Mouse (Mus musculus) hindbrain, embryonic 11.5 days (tissue): Measurements from ENCODE around the gene Fkbp15. TPM values are rescaled to one million over a fixed set of nuclear protein-coding genes. Genes with fewer than 3 reads are reported as not detected.

ENCODE experiments used
- ATAC-seq: fragments of 200-750 bp; cut with Nextera tagmentation; 2 replicates; pipeline ENCODE4 v1.8.0; 2017; ENCODE audit warnings: mild to moderate bottlenecking, moderate TSS enrichment, moderate library complexity; ENCODE audit not compliant: low FRiP score
- DNase-seq: peaks from one replicate; pipeline ENCODE4 v3.0.0-alpha.2; 2015; ENCODE audit warnings: low spot score
- H3K27ac ChIP-seq: fragments of 300-500 bp; sonication (generic); 2 replicates; pipeline ENCODE4 v1.5.1; 2014; ENCODE audit warnings: mild to moderate bottlenecking, low read depth, low read length
- H3K27me3 ChIP-seq: fragments of 300-500 bp; sonication (generic); 2 replicates; pipeline ENCODE4 v1.6.1; 2014; ENCODE audit warnings: mild to moderate bottlenecking, low read length, moderate library complexity, mixed read lengths; ENCODE audit not compliant: control insufficient read depth, insufficient read depth
- H3K36me3 ChIP-seq: fragments of 300-500 bp; sonication (generic); 2 replicates; pipeline ENCODE4 v1.6.1; 2014; ENCODE audit warnings: mild to moderate bottlenecking, low read length, moderate library complexity, mixed read lengths; ENCODE audit not compliant: control insufficient read depth, insufficient read depth
- H3K4me1 ChIP-seq: fragments of 300-500 bp; sonication (generic); replicated peaks from 2 replicates; pipeline ENCODE4 v1.6.1; 2014; ENCODE audit warnings: low read length, mixed read lengths; ENCODE audit not compliant: control insufficient read depth, insufficient read depth
- H3K4me2 ChIP-seq: fragments of 300-500 bp; sonication (generic); replicated peaks from 2 replicates; pipeline ENCODE4 v1.6.1; 2014; ENCODE audit warnings: mild to moderate bottlenecking, low read depth, low read length
- H3K4me3 ChIP-seq: fragments of 300-500 bp; sonication (generic); 2 replicates; pipeline ENCODE4 v1.5.1; 2014; ENCODE audit warnings: low read depth, low read length
- H3K9ac ChIP-seq: fragments of 300-500 bp; sonication (generic); 2 replicates; pipeline ENCODE4 v1.6.1; 2014; ENCODE audit warnings: low read depth, low read length
- H3K9me3 ChIP-seq: fragments of 300-500 bp; sonication (generic); 2 replicates; pipeline ENCODE4 v1.6.1; 2016; ENCODE audit warnings: low read length; ENCODE audit not compliant: control insufficient read depth
- WGBS: fragments of 180-500 bp; shearing (Covaris S2); extraction: QIAGEN DNeasy Blood & Tissue Kit; methylation state at CpG from one replicate; pipeline ENCODE4 v1.1.7; 2014; 5-methylcytosine and 5-hydroxymethylcytosine counted together
- polyA plus RNA-seq: library from polyadenylated mRNA; unstranded; fragments of >200 nt; fragmentation: Nextera tagmentation; extraction: Ambion mirVana; gene quantifications from 2 replicates; pipeline ENCODE4 v1.2.1, GENCODE M21; 2014

Gene Fkbp15
- polyA plus RNA-seq, 1 experiment from 2014 or later: 21.2 TPM

DNA sequence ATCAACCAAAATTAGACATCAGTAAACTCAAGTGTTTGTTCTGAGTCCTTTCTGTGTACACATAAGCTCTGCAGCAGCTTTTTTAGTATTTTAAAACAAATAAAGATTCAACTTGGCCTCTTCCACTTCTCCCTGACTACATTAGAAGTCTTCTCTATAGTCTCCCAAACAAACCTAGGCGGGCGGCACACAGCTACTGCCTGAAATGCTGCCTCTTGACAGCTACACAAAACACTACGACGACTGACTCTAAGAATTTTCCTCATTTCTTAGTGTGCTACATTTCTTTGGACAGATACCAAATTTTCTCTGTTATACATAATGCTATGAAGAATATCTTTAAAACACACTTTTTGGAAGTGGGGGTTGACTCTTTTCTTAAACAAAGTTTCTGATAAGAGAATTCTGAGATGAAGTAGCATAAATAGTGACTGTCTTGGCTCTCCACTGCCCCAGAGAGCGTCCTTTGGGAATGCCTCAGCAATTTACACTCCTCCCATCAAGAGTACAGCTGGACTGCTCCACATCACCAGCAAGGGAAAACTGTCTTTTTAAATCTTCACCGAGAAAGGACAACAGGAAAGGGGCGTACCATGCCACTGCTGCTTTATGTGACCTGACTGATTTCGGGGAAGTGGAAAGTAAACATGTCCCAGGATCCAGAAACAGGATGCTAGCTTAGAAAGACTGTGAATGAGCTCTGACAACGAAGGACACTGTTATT, 12.6 kb downstream of the Fkbp15 start:
- no peak for DNase-seq
- H3K9me3 ChIP-seq: no peaks in the 10 kb centered on the region
- no peak for ATAC-seq
- H3K4me2 ChIP-seq: no peak overlapping the region
- no peak overlapping the region for H3K27ac ChIP-seq
- no peaks in the 10 kb centered on the region for H3K4me1 ChIP-seq
- no peak overlapping the region for H3K4me3 ChIP-seq
- H3K27me3 ChIP-seq: no peaks in the 10 kb centered on the region
- WGBS: 80% methylated on average over 9 of the region's 9 CpGs
- no peaks in the 10 kb centered on the region for H3K36me3 ChIP-seq
- no peak overlapping the region for H3K9ac ChIP-seq

DNA sequence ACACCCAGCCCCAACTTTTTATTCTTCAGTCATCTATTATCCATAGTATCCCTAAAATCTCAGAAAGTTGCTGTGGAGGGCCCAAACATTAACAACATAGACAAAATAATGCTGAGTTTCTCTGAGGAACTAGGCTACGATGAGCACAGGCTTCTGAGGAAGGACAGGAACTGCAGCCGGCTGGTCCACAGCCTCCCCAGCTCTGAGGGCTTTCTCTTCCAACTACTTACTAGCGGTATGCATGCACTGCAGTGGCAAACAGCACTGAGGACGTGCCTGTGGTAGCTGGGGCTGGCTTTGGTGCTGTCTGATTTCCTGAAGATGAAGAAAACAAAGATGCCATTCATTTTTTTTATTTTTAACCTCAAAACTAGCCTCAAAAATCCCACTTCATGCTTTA, 14.5 kb downstream of the Fkbp15 start:
- no peak for ATAC-seq
- H3K36me3 ChIP-seq: no peaks in the 10 kb centered on the region
- WGBS: 85% methylated on average over 4 of the region's 4 CpGs

GRCm38 (mm10) chr4:62344000-62344399, 16.3 kb downstream of the Fkbp15 start:
- DNase-seq (no peak), ATAC-seq (no peak)
- Histone ChIP-seq H3K4me1 (no peaks in the 10 kb centered on the region), H3K4me3 (no peak overlapping the region), H3K27ac (no peak overlapping the region), H3K36me3 (no peaks in the 10 kb centered on the region), H3K4me2 (no peak overlapping the region), H3K9me3 (no peaks in the 10 kb centered on the region), H3K27me3 (no peaks in the 10 kb centered on the region), H3K9ac (no peak overlapping the region)
- WGBS: 100% methylated on average over 1 of the region's 1 CpGs

More for the DNA sequence above, 14.5 kb downstream of the Fkbp15 start:
- Histone ChIP-seq H3K4me2 (no peak overlapping the region), H3K4me1 (no peaks in the 10 kb centered on the region), H3K27me3 (no peaks in the 10 kb centered on the region), H3K9me3 (no peaks in the 10 kb centered on the region), H3K9ac (no peak overlapping the region), H3K4me3 (no peak overlapping the region), H3K27ac (no peak overlapping the region)
- DNase-seq: no peak

DNA sequence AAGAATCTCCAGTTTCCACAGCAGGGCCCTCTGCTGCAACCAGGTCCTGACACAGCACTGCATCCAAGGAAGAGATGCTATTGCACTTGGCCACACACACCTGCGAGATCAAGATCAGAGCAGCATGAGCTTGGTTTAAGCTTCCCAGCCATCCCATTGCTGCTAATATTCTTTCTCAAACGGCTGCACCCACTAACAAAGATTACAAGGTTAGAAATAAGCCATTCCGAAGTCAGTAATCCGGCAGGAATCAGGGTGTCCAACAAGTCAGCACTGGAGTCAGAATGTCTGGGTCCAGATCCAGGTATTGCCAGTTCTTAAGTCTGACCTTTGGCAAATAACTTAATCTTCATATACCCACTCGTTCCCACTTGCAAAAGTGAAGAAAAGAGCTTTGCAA, 21.8 kb downstream of the Fkbp15 start:
- no peak overlapping the region for H3K4me3 ChIP-seq
- no peaks in the 10 kb centered on the region for H3K4me1 ChIP-seq
- DNase-seq: no peak
- no peaks in the 10 kb centered on the region for H3K36me3 ChIP-seq
- no peak overlapping the region for H3K4me2 ChIP-seq
- no peak overlapping the region for H3K27ac ChIP-seq
- H3K27me3 ChIP-seq: no peaks in the 10 kb centered on the region
- no peak for ATAC-seq
- H3K9ac ChIP-seq: no peak overlapping the region
- H3K9me3 ChIP-seq: no peaks in the 10 kb centered on the region
- WGBS: 94% methylated on average over 5 of the region's 5 CpGs

DNA sequence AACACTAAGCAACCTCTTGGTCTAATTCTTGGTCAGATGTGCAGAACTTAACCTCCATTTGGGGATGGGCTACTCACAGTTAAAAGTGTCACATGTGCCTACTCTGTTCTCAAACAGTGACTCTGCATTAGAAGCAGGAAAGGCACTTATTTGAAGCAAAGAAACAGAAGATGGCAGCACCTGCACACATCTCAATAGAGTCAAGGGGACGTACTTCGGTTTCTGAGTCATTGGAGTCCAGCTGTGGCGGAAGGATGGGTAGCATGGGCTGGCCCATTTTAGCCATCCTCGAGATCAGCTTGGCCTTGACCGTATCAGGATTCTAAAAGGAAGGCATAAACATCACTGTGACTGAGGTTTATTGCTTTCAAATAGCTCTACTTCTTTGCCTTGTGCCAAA, 28.4 kb downstream of the Fkbp15 start:
- ATAC-seq: no peak
- Histone ChIP-seq H3K27ac (no peak overlapping the region), H3K4me1 (no peaks in the 10 kb centered on the region), H3K27me3 (no peaks in the 10 kb centered on the region), H3K9ac (no peak overlapping the region), H3K4me3 (no peak overlapping the region), H3K4me2 (no peak overlapping the region), H3K9me3 (no peaks in the 10 kb centered on the region), H3K36me3 (no peaks in the 10 kb centered on the region)
- no peak for DNase-seq
- WGBS: 87% methylated on average over 5 of the region's 5 CpGs

DNA sequence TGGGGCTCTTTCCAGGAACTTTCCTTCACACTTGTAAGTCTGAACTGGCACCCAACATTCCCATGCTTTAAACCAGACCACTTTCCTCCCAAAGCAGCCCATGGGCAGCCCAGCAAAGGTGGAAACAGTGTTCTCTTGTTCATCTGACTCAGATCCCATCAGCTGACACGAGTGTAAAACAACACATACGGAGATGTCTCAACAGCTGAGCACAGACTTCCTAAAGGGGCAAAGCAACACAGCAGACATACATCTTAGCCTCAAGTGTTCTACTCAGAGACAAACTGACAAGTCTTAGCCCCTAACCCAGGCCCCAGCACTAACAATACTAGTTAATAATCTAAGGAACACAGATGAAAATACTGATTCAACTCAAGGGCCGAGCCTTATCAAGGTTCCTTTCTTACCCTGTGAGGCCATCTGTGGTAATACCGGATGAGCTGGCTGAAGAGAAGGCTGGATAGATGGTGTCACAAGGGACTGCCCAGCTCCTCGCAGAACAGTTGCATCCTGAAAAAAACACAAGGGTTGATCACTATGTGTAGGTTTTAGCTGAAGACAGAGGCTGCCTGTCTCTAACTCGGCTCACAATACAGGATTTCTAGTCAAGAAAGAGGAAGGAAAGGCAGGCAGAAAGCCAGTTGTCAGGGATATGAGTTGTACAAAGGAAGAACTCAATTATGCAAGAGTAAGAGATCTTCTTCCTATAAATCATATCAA, 31.2 kb downstream of the Fkbp15 start:
- Histone ChIP-seq H3K9ac (no peak overlapping the region), H3K4me3 (no peak overlapping the region), H3K9me3 (no peaks in the 10 kb centered on the region), H3K27ac (no peak overlapping the region), H3K4me2 (no peak overlapping the region), H3K27me3 (no peaks in the 10 kb centered on the region), H3K36me3 (no peaks in the 10 kb centered on the region), H3K4me1 (no peaks in the 10 kb centered on the region)
- DNase-seq: no peak
- ATAC-seq: no peak
- WGBS: 87% methylated on average over 6 of the region's 6 CpGs

- H3K36me3 ChIP-seq: no peaks in the 10 kb centered on the region
- no peak overlapping the region for H3K4me3 ChIP-seq
- DNase-seq (no peak), ATAC-seq (no peak)
- H3K27ac ChIP-seq: no peak overlapping the region
- no peak overlapping the region for H3K4me2 ChIP-seq
- H3K4me1 ChIP-seq: no peaks in the 10 kb centered on the region
- no peaks in the 10 kb centered on the region for H3K9me3 ChIP-seq
- no peak overlapping the region for H3K9ac ChIP-seq
- H3K27me3 ChIP-seq: no peaks in the 10 kb centered on the region
Measured at GRCm38 (mm10) chr4:62326111-62326510, 34.2 kb downstream of the Fkbp15 start.

DNA sequence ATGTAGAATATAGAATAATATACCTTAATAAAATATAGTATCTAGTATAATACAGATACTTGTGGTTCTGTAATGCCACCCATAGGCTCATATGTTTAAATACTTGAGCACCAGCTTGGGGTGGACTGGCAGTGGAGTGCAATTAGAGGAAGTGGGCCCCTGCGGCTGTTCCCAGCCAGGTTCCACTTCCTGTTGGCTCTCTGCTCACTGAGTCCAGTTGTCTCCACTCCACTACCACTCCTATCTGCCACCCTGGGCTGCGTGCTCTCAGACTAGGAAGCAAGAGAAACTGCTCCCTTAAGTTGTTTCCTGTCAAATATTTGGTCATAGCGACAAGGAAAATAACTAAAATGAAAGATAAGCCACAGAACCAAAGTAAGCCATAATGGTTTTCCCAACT, 37.7 kb downstream of the Fkbp15 start:
- H3K4me2 ChIP-seq: no peak overlapping the region
- no peaks in the 10 kb centered on the region for H3K36me3 ChIP-seq
- no peak overlapping the region for H3K9ac ChIP-seq
- no peak overlapping the region for H3K27ac ChIP-seq
- H3K4me3 ChIP-seq: no peak overlapping the region
- H3K9me3 ChIP-seq: no peaks in the 10 kb centered on the region
- ATAC-seq: no peak
- no peak for DNase-seq
- no peaks in the 10 kb centered on the region for H3K27me3 ChIP-seq
- no peaks in the 10 kb centered on the region for H3K4me1 ChIP-seq
- WGBS: 91% methylated on average over 3 of the region's 3 CpGs

DNA sequence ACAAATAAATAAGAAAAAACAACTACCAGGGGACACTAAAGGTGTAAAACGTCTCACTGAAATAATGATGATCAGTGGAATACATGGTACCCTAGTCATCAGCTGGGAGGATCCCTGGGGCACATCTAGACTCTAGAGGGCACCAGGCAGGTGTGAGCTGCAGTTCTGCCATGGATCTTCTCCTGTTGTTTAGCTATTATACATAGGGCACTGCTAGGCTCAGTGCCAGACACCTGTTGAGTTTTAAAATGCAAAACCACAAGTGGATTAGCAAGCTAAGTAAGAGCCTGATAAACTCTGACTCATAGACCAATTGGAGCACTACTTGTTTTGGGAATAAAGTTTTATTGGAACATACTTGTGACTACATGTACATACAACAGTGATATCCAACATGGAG, 42.1 kb downstream of the Fkbp15 start:
- 71% methylated on average over 1 of the region's 1 CpGs for WGBS
- ATAC-seq (no peak), DNase-seq (no peak)
- H3K4me2 ChIP-seq: no peak overlapping the region
- H3K9ac ChIP-seq: no peak overlapping the region
- no peaks in the 10 kb centered on the region for H3K27me3 ChIP-seq
- H3K27ac ChIP-seq: no peak overlapping the region
- H3K36me3 ChIP-seq: no peaks in the 10 kb centered on the region
- H3K4me1 ChIP-seq: no peaks in the 10 kb centered on the region
- H3K4me3 ChIP-seq: no peak overlapping the region
- H3K9me3 ChIP-seq: no peaks in the 10 kb centered on the region
